Mouse (Mus musculus) thymus, adult 2 months (tissue): ENCODE measurements around the gene Oxld1.

Source experiments
- CTCF ChIP-seq: fragments of 200-500 bp; IDR thresholded peaks from 2 replicates; pipeline ENCODE4 v1.5.1; 2012; ENCODE audit warnings: mild to moderate bottlenecking, control low read depth, low read length, moderate library complexity, borderline replicate concordance; ENCODE audit not compliant: control insufficient read depth, poor library complexity, insufficient read depth; ENCODE audit errors: extremely low read depth
- POLR2A ChIP-seq: fragments of 200-500 bp; IDR thresholded peaks from 2 replicates; pipeline ENCODE4 v1.6.1; 2012; ENCODE audit warnings: mild to moderate bottlenecking, low read length, control low read depth, moderate library complexity; ENCODE audit not compliant: control insufficient read depth, poor library complexity, insufficient read depth; ENCODE audit errors: extremely low read depth

GRCm38 (mm10) chr11:120463536-120463935, 5.7 kb upstream of the Oxld1 start:
- no peak for TF ChIP-seq CTCF
- TF ChIP-seq POLR2A: no peak
